8 mouse cellular contexts compared by ENCODE assay signal in genomic region chr13:45391854-45392454, GRCm38 (mm10). TPM values are rescaled to one million over a fixed set of nuclear protein-coding genes. Genes with fewer than 3 reads are reported as not detected.
DNase-seq lines count a peak whose midpoint lies in the region; ATAC-seq lines count a peak whose summit lies in the region.

No protein-coding gene starts in this region.

- no peak overlapping the region for H3K27ac ChIP-seq in midbrain, embryonic 13.5 days
- no peak overlapping the region for H3K27ac ChIP-seq in midbrain, embryonic 11.5 days (ENCODE audit: low read depth, low read length)
- H3K27ac ChIP-seq in kidney, embryonic 14.5 days (ENCODE audit: low read depth, low read length): peak overlapping the region; percentile 18; the same call in 1 of the 2 replicates
- peak overlapping the region; percentile 81 for H3K27ac ChIP-seq in lung, embryonic 16.5 days (ENCODE audit: low read length)

- H3K9ac ChIP-seq in midbrain, embryonic 13.5 days (replicated peaks): no peak overlapping the region
- no peak overlapping the region for H3K9ac ChIP-seq in midbrain, embryonic 11.5 days (ENCODE audit: low read length)
- H3K9ac ChIP-seq in kidney, embryonic 14.5 days (ENCODE audit: low read depth, low read length): no peak overlapping the region
- H3K9ac ChIP-seq in lung, embryonic 16.5 days (ENCODE audit: low read length): peak overlapping the region; percentile 38; the same call in 1 of the 2 replicates

- peak overlapping the region; percentile 98; the same call in 1 of the 2 replicates for H3K4me2 ChIP-seq in midbrain, embryonic 13.5 days (replicated peaks)
- no peak overlapping the region for H3K4me2 ChIP-seq in midbrain, embryonic 11.5 days
- H3K4me2 ChIP-seq in kidney, embryonic 14.5 days (replicated peaks; ENCODE audit: low read depth, low read length): peak overlapping the region; percentile 87
- peak overlapping the region; percentile 94 for H3K4me2 ChIP-seq in lung, embryonic 16.5 days (ENCODE audit: low read depth, low read length)

- H3K9me3 ChIP-seq in midbrain, embryonic 13.5 days: no peaks in the 10 kb centered on the region
- H3K9me3 ChIP-seq in midbrain, embryonic 11.5 days (ENCODE audit: control insufficient read depth, low read length): no peaks in the 10 kb centered on the region
- H3K9me3 ChIP-seq in kidney, embryonic 14.5 days (ENCODE audit: control insufficient read depth, low read length): no peaks in the 10 kb centered on the region
- H3K9me3 ChIP-seq in lung, embryonic 16.5 days (ENCODE audit: control insufficient read depth, low read length): no peaks in the 10 kb centered on the region

- H3K27me3 ChIP-seq in midbrain, embryonic 13.5 days: peaks cover 16% of the 10 kb centered on the region; the same call in 1 of the 2 replicates
- H3K27me3 ChIP-seq in midbrain, embryonic 11.5 days (ENCODE audit: control insufficient read depth, insufficient read depth, low read length): peaks cover 6% of the 10 kb centered on the region
- no peaks in the 10 kb centered on the region for H3K27me3 ChIP-seq in kidney, embryonic 14.5 days (ENCODE audit: control insufficient read depth, insufficient read depth, low read length)
- no peaks in the 10 kb centered on the region for H3K27me3 ChIP-seq in lung, embryonic 16.5 days (ENCODE audit: control insufficient read depth, insufficient read depth, low read depth, low read length)

- H3K36me3 ChIP-seq in midbrain, embryonic 13.5 days: no peaks in the 10 kb centered on the region
- H3K36me3 ChIP-seq in midbrain, embryonic 11.5 days (ENCODE audit: control insufficient read depth, insufficient read depth, low read length): no peaks in the 10 kb centered on the region
- 0 out of 2 replicates have a peak, but pooled peaks cover 3% of the 10 kb centered on the region for H3K36me3 ChIP-seq in kidney, embryonic 14.5 days (ENCODE audit: control insufficient read depth, insufficient read depth, low read length)
- no peaks in the 10 kb centered on the region for H3K36me3 ChIP-seq in lung, embryonic 16.5 days (ENCODE audit: control insufficient read depth, insufficient read depth, low read length)

- no peak for DNase-seq in midbrain, embryonic 11.5 days (ENCODE audit: low spot score, missing footprints)
- peak; percentile 42 for DNase-seq in adrenal gland, postnatal 25 days
- DNase-seq in heart, adult 9 months (ENCODE audit: low spot score in 2 of 2): peak; percentile 54 to 68
- no peak for DNase-seq in layer of hippocampus, adult 18-20 months (ENCODE audit: low spot score in 2 of 2)
- no peak for DNase-seq in left cerebral cortex, adult 18-20 months (ENCODE audit: low spot score in 2 of 2)

- ATAC-seq in midbrain, embryonic 13.5 days: no peak
- no peak for ATAC-seq in midbrain, embryonic 11.5 days (ENCODE audit: low FRiP score)
- no peak for ATAC-seq in kidney, embryonic 14.5 days (ENCODE audit: low FRiP score, low TSS enrichment)
- no peak for ATAC-seq in lung, embryonic 16.5 days (ENCODE audit: low read depth)

- H3K4me3 ChIP-seq in midbrain, embryonic 13.5 days (replicated peaks): no peak overlapping the region
- no peak overlapping the region for H3K4me3 ChIP-seq in midbrain, embryonic 11.5 days (ENCODE audit: low read depth, low read length)
- peak overlapping the region; percentile 89; the same call in 1 of the 2 replicates for H3K4me3 ChIP-seq in kidney, embryonic 14.5 days (ENCODE audit: low read length)
- H3K4me3 ChIP-seq in lung, embryonic 16.5 days (ENCODE audit: low read length): peak overlapping the region; percentile 80

- peaks cover 19% of the 10 kb centered on the region for H3K4me1 ChIP-seq in midbrain, embryonic 13.5 days (replicated peaks)
- H3K4me1 ChIP-seq in midbrain, embryonic 11.5 days (ENCODE audit: control insufficient read depth, insufficient read depth, low read length): peaks cover 6% of the 10 kb centered on the region
- H3K4me1 ChIP-seq in kidney, embryonic 14.5 days (ENCODE audit: control insufficient read depth, insufficient read depth, low read length): peaks cover 48% of the 10 kb centered on the region
- H3K4me1 ChIP-seq in lung, embryonic 16.5 days (replicated peaks; ENCODE audit: control insufficient read depth, insufficient read depth, low read length): peaks cover 22% of the 10 kb centered on the region

- 68% methylated on average over 9 of the region's 9 CpGs for WGBS in midbrain, embryonic 13.5 days
- WGBS in midbrain, embryonic 11.5 days: 79% methylated on average over 9 of the region's 9 CpGs
- 20% methylated on average over 9 of the region's 9 CpGs for WGBS in kidney, embryonic 14.5 days
- WGBS in lung, embryonic 16.5 days: 24% methylated on average over 9 of the region's 9 CpGs

RNA-seq across cellular contexts. Expression of gene Mylip, which starts 2.4 kb away (rescaled TPM):
- polyA plus RNA-seq in midbrain, embryonic 13.5 days (2015; fragmentation: Nextera tagmentation; extraction: Ambion mirVana): 3.7 TPM in 2 replicates
- 3.9 and 4.3 TPM in 2 replicates for polyA plus RNA-seq in midbrain, embryonic 11.5 days (2014; fragmentation: Nextera tagmentation; extraction: Ambion mirVana)
- 7.6 and 10.0 TPM in 2 replicates for total RNA-seq in adrenal gland, postnatal 25 days (2021)
- 7.7 and 11.3 TPM in 2 replicates for polyA plus RNA-seq in kidney, embryonic 14.5 days (2014; fragmentation: Nextera tagmentation; extraction: Ambion mirVana)
- 9.0 and 10.2 TPM in 2 replicates for polyA plus RNA-seq in lung, embryonic 16.5 days (2015; fragmentation: Nextera tagmentation; extraction: Ambion mirVana)
- 10 to 100 TPM; 17.4 to 21.5 TPM for total RNA-seq in layer of hippocampus, adult 18-20 months (2021)
- 10 to 100 TPM; 12.9 to 14.2 TPM for total RNA-seq in left cerebral cortex, adult 18-20 months (2021)

Comparison
In these comparisons a context has a peak if more than half of its experiments do, and no peak if none do; other contexts are left out.
1. H3K27ac ChIP-seq: peak in kidney, embryonic 14.5 days (single experiment) and lung, embryonic 16.5 days (single experiment); none in midbrain, embryonic 13.5 days (single experiment) and midbrain, embryonic 11.5 days (single experiment).
2. H3K4me3 ChIP-seq: peak in kidney, embryonic 14.5 days (single experiment) and lung, embryonic 16.5 days (single experiment); none in midbrain, embryonic 13.5 days (single experiment) and midbrain, embryonic 11.5 days (single experiment).
3. DNase-seq: peak in adrenal gland, postnatal 25 days (single experiment) and heart, adult 9 months (2 of 2); none in midbrain, embryonic 11.5 days (single experiment), layer of hippocampus, adult 18-20 months (0 of 2) and left cerebral cortex, adult 18-20 months (0 of 2).